Mouse (Mus musculus) right cerebral cortex, adult 2 months (tissue): ENCODE measurements at regions not wholly inside any gene's neighbourhood (a gene's known extent, or its start where the extent isn't known, plus 50 kb on each side); places are given as distances from the start of the nearest gene placed in this dataset.
"Not testable (repeated sequence)": the region's sequence is repeated elsewhere in the genome, so short reads cannot be mapped to it uniquely, and the experiment has no call there.

Source experiments
- DNase-seq, 2 experiments: peaks; one replicate each; pipeline ENCODE4 v3.0.0; 2021 to 2022; ENCODE audit warnings: low spot score in 2 of 2

GRCm38 (mm10) chrX:131383501-131383900 is 1634.0 kb downstream of the Diaph2 start:
- no peak for DNase-seq

GRCm38 (mm10) chrX:131402189-131402588 is 1652.6 kb downstream of the Diaph2 start:
- no peak for DNase-seq

GRCm38 (mm10) chrX:131402891-131403290 is 1653.3 kb downstream of the Diaph2 start:
- not testable (repeated sequence) for DNase-seq

GRCm38 (mm10) chrX:131406685-131407084 is 1657.1 kb downstream of the Diaph2 start:
- DNase-seq: no peak

- no peak for DNase-seq
These were observed 1661.0 kb downstream of the Diaph2 start for GRCm38 (mm10) chrX:131410567-131410966.

- no peak for DNase-seq
These were observed 1672.6 kb downstream of the Diaph2 start for GRCm38 (mm10) chrX:131422178-131422577.

GRCm38 (mm10) chrX:131422811-131423210 is 1673.3 kb downstream of the Diaph2 start:
- DNase-seq: no peak

GRCm38 (mm10) chrX:131434155-131434554 is 1684.6 kb downstream of the Diaph2 start:
- peak; percentile 2 to 4 for DNase-seq

- no peak for DNase-seq
These were observed 1703.3 kb downstream of the Diaph2 start for GRCm38 (mm10) chrX:131452866-131453265.

GRCm38 (mm10) chrX:131460631-131461030 is 1711.1 kb downstream of the Diaph2 start:
- DNase-seq: no peak

- DNase-seq: no peak
These were observed 1739.8 kb downstream of the Diaph2 start for GRCm38 (mm10) chrX:131489314-131489713.

- no peak for DNase-seq
These were observed 1751.9 kb downstream of the Diaph2 start for GRCm38 (mm10) chrX:131501409-131501808.

GRCm38 (mm10) chrX:131506837-131507236 is 1757.3 kb downstream of the Diaph2 start:
- DNase-seq: no peak
